ENCODE assay signal across 17 mouse cellular contexts in the genomic region with DNA sequence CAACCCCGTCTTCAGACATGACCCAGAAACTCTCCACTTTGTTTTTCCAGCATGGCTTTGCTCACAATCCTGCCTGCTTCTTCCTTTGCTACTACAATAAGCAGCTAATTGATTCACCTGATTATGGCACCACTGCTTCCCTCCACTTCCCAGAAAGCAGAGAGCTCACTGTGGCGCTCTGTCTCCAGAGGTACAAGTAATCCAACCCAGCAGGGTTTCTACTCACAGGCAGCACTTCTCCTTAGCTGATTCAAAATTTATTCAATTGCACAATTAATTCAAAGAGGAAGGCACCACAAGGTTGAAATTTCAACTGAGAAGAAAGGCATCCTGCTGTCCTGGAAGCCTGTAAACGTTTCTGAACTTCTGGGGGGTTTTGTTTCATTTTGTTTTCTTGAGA.
"Had no signal": no experiment of that assay in that cellular context is flagged by ENCODE, and none has a peak within 500 bp of the region (broad histone marks: within the 10 kb centered on the region; RNA-seq: fewer than 3 reads in every experiment).

No protein-coding gene starts in this region.

- H3K36me3 ChIP-seq: limb, embryonic 12.5 days; limb, embryonic 15.5 days; liver, embryonic 12.5 days; liver, embryonic 15.5 days; lung, embryonic 15.5 days; midbrain, embryonic 13.5 days had no signal

- H3K9me3 ChIP-seq: limb, embryonic 12.5 days; limb, embryonic 15.5 days; liver, embryonic 12.5 days; liver, embryonic 15.5 days; lung, embryonic 15.5 days; midbrain, embryonic 13.5 days had no signal

- H3K4me2 ChIP-seq: limb, embryonic 12.5 days; limb, embryonic 15.5 days; liver, embryonic 12.5 days; liver, embryonic 15.5 days; lung, embryonic 15.5 days; midbrain, embryonic 13.5 days had no signal

- H3K27me3 ChIP-seq: limb, embryonic 12.5 days; limb, embryonic 15.5 days; liver, embryonic 12.5 days; liver, embryonic 15.5 days; lung, embryonic 15.5 days; midbrain, embryonic 13.5 days had no signal

- H3K9ac ChIP-seq: limb, embryonic 12.5 days; limb, embryonic 15.5 days; liver, embryonic 12.5 days; liver, embryonic 15.5 days; lung, embryonic 15.5 days; midbrain, embryonic 13.5 days had no signal

- H3K27ac ChIP-seq: left cerebral cortex, adult 2 months; limb, embryonic 12.5 days; limb, embryonic 15.5 days; liver, embryonic 12.5 days; liver, embryonic 15.5 days; lung, embryonic 15.5 days; midbrain, embryonic 13.5 days had no signal

- ATAC-seq: liver, embryonic 12.5 days; midbrain, embryonic 13.5 days had no signal

- H3K4me3 ChIP-seq: left cerebral cortex, adult 2 months; limb, embryonic 12.5 days; limb, embryonic 15.5 days; liver, embryonic 12.5 days; liver, embryonic 15.5 days; lung, embryonic 15.5 days; midbrain, embryonic 13.5 days had no signal

- H3K4me1 ChIP-seq: limb, embryonic 15.5 days; liver, embryonic 12.5 days; liver, embryonic 15.5 days; lung, embryonic 15.5 days had no signal

- DNase-seq: kidney, adult 2 months; kidney, postnatal 10 days; kidney, postnatal 36 days; layer of hippocampus, postnatal 36 days; left cerebral cortex, postnatal 4 days; lung, adult 18-20 months; lung, postnatal 10 days; lung, postnatal 36 days; thymus, adult 18-20 months; thymus, postnatal 36 days had no signal
